13 mouse cellular contexts compared by ENCODE assay signal in genomic region chr9:74002388-74002990, GRCm38 (mm10). TPM values are rescaled to one million over a fixed set of nuclear protein-coding genes. Genes with fewer than 3 reads are reported as not detected.
A peak's percentile ranks its signal among the peaks of the same experiment; 100 is the strongest.
DNase-seq lines count a peak whose midpoint lies in the region; ATAC-seq lines count a peak whose summit lies in the region.
"Had no signal": no experiment of that assay in that cellular context is flagged by ENCODE, and none has a peak within 500 bp of the region (broad histone marks: within the 10 kb centered on the region; RNA-seq: fewer than 3 reads in every experiment).

No protein-coding gene starts in this region.

- H3K4me2 ChIP-seq in embryonic facial prominence, embryonic 14.5 days (ENCODE audit: low read depth, low read length) = no peak overlapping the region
- H3K4me2 ChIP-seq: embryonic facial prominence, embryonic 13.5 days; liver, embryonic 15.5 days had no signal

- no peaks in the 10 kb centered on the region for H3K27me3 ChIP-seq in embryonic facial prominence, embryonic 14.5 days (replicated peaks; ENCODE audit: control insufficient read depth, insufficient read depth, low read length)
- H3K27me3 ChIP-seq in embryonic facial prominence, embryonic 10.5 days (replicated peaks; ENCODE audit: low read depth, poor library complexity, severe bottlenecking) = no peaks in the 10 kb centered on the region
- H3K27me3 ChIP-seq: embryonic facial prominence, embryonic 13.5 days; liver, embryonic 15.5 days; megakaryocyte, embryonic 14.5 days had no signal

- no peak overlapping the region for H3K4me3 ChIP-seq in embryonic facial prominence, embryonic 14.5 days (ENCODE audit: low read depth, low read length)
- no peak overlapping the region for H3K4me3 ChIP-seq in embryonic facial prominence, embryonic 10.5 days
- H3K4me3 ChIP-seq: embryonic facial prominence, embryonic 13.5 days; liver, embryonic 15.5 days; megakaryocyte, embryonic 14.5 days had no signal

- WGBS in embryonic facial prominence, embryonic 14.5 days = 17% methylated on average over 6 of the region's 6 CpGs
- WGBS in embryonic facial prominence, embryonic 10.5 days = 38% methylated on average over 6 of the region's 6 CpGs

- peak; percentile 54 for DNase-seq in embryonic facial prominence, embryonic 14.5 days (ENCODE audit: low spot score)
- no peak for DNase-seq in embryonic facial prominence, embryonic 10.5 days (ENCODE audit: low spot score)
- peak; percentile 37 for DNase-seq in left cerebral cortex, postnatal 4 days
- DNase-seq in left cerebral cortex, adult 18-20 months (ENCODE audit: low spot score in 2 of 2) = no peak
- peak; percentile 70 for DNase-seq in adrenal gland, postnatal 14 days
- peak; percentile 16 for DNase-seq in mesoderm, embryonic 11.5 days (ENCODE audit: low read depth, low spot score)
- no peak for DNase-seq in MN1 (ENCODE audit: low spot score)
- DNase-seq: spleen, adult 18-20 months; thymus, postnatal 14 days had no signal

- intact Hi-C loops in left cerebral cortex, postnatal 4 days (cut with DNase I) = no loop called here

- no peaks in the 10 kb centered on the region for H3K36me3 ChIP-seq in embryonic facial prominence, embryonic 14.5 days (ENCODE audit: control insufficient read depth, insufficient read depth, low read length)
- no peaks in the 10 kb centered on the region for H3K36me3 ChIP-seq in embryonic facial prominence, embryonic 10.5 days (replicated peaks)
- H3K36me3 ChIP-seq: embryonic facial prominence, embryonic 13.5 days; liver, embryonic 15.5 days had no signal

- no peak overlapping the region for H3K9ac ChIP-seq in embryonic facial prominence, embryonic 14.5 days (ENCODE audit: low read depth, low read length)
- H3K9ac ChIP-seq: embryonic facial prominence, embryonic 13.5 days; liver, embryonic 15.5 days had no signal

- H3K9me3 ChIP-seq in embryonic facial prominence, embryonic 14.5 days (ENCODE audit: control insufficient read depth, low read length) = no peaks in the 10 kb centered on the region
- no peaks in the 10 kb centered on the region for H3K9me3 ChIP-seq in embryonic facial prominence, embryonic 10.5 days
- H3K9me3 ChIP-seq: embryonic facial prominence, embryonic 13.5 days; liver, embryonic 15.5 days had no signal

- ATAC-seq in embryonic facial prominence, embryonic 14.5 days (ENCODE audit: low read depth) = peak; percentile 65
- ATAC-seq in megakaryocyte-erythroid progenitor cell, adult 5-6 weeks (replicated peaks; ENCODE audit: low FRiP score, low TSS enrichment, poor library complexity, severe bottlenecking) = no peak

- H3K27ac ChIP-seq in embryonic facial prominence, embryonic 14.5 days (replicated peaks; ENCODE audit: low read depth, low read length) = no peak overlapping the region; the same call in 1 of the 2 replicates
- H3K27ac ChIP-seq in embryonic facial prominence, embryonic 10.5 days (replicated peaks) = no peak overlapping the region
- H3K27ac ChIP-seq: embryonic facial prominence, embryonic 13.5 days; liver, embryonic 15.5 days had no signal

- H3K4me1 ChIP-seq in embryonic facial prominence, embryonic 14.5 days (ENCODE audit: control insufficient read depth, insufficient read depth, low read length) = peaks cover 5% of the 10 kb centered on the region; the same call in 1 of the 2 replicates
- no peaks in the 10 kb centered on the region for H3K4me1 ChIP-seq in embryonic facial prominence, embryonic 10.5 days
- H3K4me1 ChIP-seq: liver, embryonic 15.5 days; megakaryocyte, embryonic 14.5 days had no signal

RNA-seq across cellular contexts. Expression of gene Unc13c, which starts 33.7 kb away (rescaled TPM):
- 0.73 and 0.77 TPM in 2 replicates for polyA plus RNA-seq in embryonic facial prominence, embryonic 14.5 days (2014; fragmentation: Nextera tagmentation; extraction: Ambion mirVana)
- 0.17 and 0.25 TPM in 2 replicates for polyA plus RNA-seq in embryonic facial prominence, embryonic 10.5 days (2016; fragmentation: Nextera tagmentation; extraction: Ambion mirVana)
- 10 to 100 TPM; 14.4 to 16.8 TPM for total RNA-seq in left cerebral cortex, postnatal 4 days (2021)
- 10 to 100 TPM; 21.3 to 26.5 TPM for total RNA-seq in left cerebral cortex, adult 18-20 months (2021)
- 0.75 and 1.1 TPM in 2 replicates for total RNA-seq in adrenal gland, postnatal 14 days (2021)
- total RNA-seq in megakaryocyte-erythroid progenitor cell, adult 5-6 weeks (2014; fragmentation: Nextera tagmentation) = not detected in 2 replicates
- not detected in 2 replicates for total RNA-seq in megakaryocyte-erythroid progenitor cell, adult 5-6 weeks (2017)

Comparison
In these comparisons a context has a peak if more than half of its experiments do, and no peak if none do; other contexts are left out.
1. DNase-seq: peak in embryonic facial prominence, embryonic 14.5 days (single experiment), left cerebral cortex, postnatal 4 days (single experiment), adrenal gland, postnatal 14 days (single experiment) and mesoderm, embryonic 11.5 days (single experiment); none in embryonic facial prominence, embryonic 10.5 days (single experiment), left cerebral cortex, adult 18-20 months (0 of 2) and MN1 (single experiment).